Mouse (Mus musculus): ENCODE measurements around the gene Adprh.
"Not testable (repeated sequence)": the region's sequence is repeated elsewhere in the genome, so short reads cannot be mapped to it uniquely, and the experiment has no call there.

Gene Adprh

GRCm38 (mm10) chr16:38452442-38453202, at the start of gene Adprh:
Adprh (minus strand) TSS chr16:38452703.
- peak; percentile 92 for DNase-seq (ENCODE audit: low read depth, low spot score)

GRCm38 (mm10) chr16:38496604-38497140, 44.2 kb upstream of the Adprh start:
- DNase-seq (ENCODE audit: low read depth, low spot score) = no peak

DNA sequence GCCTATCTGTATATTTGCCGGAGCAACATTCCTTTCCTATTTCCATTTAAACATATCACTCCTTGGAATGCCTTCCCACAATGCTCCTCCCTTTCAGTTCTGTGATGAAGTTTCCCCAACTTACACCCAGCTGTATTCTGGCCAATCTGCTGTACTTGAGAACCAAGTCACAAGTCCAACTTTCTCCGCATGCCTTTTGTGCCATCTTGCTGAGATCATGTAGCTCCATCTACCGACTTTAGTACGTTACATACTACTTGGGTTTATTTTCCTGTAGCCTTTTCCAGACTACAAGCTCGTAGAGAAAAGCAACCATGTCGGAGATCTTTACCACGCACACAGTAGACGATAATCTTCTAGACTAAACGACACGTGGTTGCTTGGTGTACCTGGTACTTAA, 41.4 kb upstream of the Adprh start:
- peak; percentile 22 for DNase-seq (ENCODE audit: low read depth, low spot score)

- DNase-seq (ENCODE audit: low read depth, low spot score) = no peak
Measured at GRCm38 (mm10) chr16:38492551-38492950, 40.0 kb upstream of the Adprh start.

- no peak for DNase-seq (ENCODE audit: low read depth, low spot score)
Measured at GRCm38 (mm10) chr16:38483582-38484309, 31.2 kb upstream of the Adprh start.

- DNase-seq (ENCODE audit: low read depth, low spot score) = peak; percentile 18
Measured at GRCm38 (mm10) chr16:38482780-38483562, 30.5 kb upstream of the Adprh start.

GRCm38 (mm10) chr16:38481327-38481726, 28.8 kb upstream of the Adprh start:
- DNase-seq (ENCODE audit: low read depth, low spot score) = no peak

DNA sequence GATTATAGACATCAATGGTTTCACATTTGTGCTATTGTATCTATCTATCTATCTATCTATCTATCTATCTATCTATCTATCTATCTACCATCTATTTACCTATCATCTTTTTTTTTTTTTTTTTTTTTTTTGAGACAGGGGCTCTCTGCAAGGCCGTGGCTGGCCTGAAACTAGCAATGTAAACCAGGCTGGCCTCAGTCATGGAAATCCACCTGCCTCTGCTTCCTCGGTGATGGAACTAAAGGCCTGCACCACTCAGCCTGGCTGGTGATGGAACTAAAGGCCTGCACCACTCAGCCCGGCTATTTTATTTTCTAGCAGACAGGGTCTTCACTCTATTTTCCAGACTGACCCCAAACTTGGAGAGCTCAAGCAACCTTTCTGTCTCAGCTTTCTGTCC, 25.8 kb upstream of the Adprh start:
- no peak for DNase-seq (ENCODE audit: low read depth, low spot score)

DNA sequence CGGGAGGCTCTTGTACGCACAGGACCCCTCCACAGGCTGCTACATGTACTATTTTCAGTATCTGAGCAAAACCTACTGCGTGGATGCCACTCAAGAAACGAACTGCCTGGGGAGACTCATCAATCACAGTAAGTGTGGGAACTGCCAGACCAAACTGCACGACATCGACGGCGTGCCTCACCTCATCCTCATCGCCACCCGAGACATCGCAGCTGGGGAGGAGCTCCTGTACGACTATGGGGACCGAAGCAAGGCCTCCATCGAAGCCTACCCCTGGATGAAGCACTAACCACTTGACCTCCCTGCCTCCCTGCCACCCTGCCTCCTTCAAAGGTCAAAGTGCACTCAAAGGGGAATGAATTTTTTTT, 24.7 kb upstream of the Adprh start:
- DNase-seq (ENCODE audit: low read depth, low spot score) = not testable (repeated sequence)

- DNase-seq (ENCODE audit: low read depth, low spot score) = peak; percentile 15
Measured at GRCm38 (mm10) chr16:38476312-38477240, 24.1 kb upstream of the Adprh start.

DNA sequence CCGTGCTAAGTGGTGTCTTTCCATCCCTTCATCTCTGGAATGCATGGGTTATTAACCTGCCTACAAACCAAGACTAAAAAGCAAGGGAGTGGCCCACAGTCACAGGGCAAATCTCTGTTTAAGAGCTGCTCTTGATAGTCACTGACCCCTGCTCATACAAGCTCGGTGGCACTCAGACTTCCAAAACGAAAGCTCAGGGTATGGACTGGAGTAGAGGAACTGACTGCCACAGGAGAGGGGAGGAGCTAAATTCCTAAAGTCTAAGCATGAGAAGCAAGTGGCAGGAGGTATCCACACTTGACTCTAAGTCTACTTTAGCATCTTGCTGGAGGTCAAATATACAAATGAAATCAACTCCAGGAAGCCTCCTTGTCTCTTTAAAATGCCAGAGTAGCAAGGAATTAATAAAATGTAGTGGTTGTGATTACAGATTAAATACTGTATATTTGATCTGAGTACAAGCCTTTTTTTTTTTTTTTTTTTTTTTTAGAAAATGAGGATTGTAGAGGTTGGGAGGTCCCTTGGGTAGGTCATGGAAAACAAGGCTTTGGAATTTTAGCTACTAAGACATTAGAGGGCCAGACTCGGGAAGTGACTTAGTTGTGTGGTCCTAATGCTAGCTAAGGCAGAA, 23.3 kb upstream of the Adprh start:
- no peak for DNase-seq (ENCODE audit: low read depth, low spot score)

DNA sequence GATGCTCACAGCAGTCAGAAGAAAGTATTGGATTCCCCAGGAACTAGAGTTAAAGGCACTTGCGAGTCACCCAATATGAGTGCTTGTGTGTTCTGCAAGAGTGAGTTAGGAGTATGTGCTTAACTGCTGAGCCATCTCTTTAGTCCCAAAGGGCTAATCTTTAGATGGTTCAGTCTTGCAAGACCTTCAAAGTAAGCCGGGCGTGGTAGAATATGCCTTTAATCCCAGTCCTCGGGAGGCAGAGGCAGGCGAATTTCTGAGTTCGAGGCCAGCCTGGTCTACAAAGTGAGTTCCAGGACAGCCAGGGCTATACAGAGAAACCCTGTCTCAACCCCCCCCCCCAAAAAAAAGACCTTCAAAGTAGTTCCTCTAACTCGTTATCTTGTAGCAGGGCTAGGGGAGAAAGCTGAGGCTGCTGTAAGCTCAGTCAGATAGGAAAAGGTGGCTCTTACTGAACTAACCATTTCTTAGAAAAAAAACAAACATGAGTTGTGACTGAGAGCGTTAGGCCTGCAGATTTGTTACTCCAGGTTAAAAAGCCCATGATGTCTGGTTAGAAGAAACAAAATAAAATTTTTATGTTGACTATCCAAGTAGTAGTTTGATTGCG, 22.3 kb upstream of the Adprh start:
- no peak for DNase-seq (ENCODE audit: low read depth, low spot score)

DNA sequence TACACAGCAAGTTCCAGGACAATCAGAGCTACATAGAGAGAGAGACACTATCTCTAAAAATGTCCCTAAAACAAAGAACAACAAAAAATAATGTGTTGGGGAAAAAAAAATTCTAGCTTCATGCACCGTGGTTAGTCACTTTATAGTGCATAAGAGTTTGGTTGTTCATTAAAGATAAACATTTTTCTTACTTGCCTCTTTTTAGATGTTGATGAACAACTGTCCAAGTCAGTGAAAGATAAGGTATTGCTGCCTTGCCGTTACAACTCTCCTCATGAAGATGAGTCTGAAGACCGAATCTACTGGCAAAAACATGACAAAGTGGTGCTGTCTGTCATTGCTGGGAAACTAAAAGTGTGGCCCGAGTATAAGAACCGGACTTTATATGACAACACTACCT, 21.2 kb upstream of the Adprh start:
- DNase-seq (ENCODE audit: low read depth, low spot score) = no peak

- no peak for DNase-seq (ENCODE audit: low read depth, low spot score)
Measured at GRCm38 (mm10) chr16:38472507-38472873, 20.0 kb upstream of the Adprh start.

DNA sequence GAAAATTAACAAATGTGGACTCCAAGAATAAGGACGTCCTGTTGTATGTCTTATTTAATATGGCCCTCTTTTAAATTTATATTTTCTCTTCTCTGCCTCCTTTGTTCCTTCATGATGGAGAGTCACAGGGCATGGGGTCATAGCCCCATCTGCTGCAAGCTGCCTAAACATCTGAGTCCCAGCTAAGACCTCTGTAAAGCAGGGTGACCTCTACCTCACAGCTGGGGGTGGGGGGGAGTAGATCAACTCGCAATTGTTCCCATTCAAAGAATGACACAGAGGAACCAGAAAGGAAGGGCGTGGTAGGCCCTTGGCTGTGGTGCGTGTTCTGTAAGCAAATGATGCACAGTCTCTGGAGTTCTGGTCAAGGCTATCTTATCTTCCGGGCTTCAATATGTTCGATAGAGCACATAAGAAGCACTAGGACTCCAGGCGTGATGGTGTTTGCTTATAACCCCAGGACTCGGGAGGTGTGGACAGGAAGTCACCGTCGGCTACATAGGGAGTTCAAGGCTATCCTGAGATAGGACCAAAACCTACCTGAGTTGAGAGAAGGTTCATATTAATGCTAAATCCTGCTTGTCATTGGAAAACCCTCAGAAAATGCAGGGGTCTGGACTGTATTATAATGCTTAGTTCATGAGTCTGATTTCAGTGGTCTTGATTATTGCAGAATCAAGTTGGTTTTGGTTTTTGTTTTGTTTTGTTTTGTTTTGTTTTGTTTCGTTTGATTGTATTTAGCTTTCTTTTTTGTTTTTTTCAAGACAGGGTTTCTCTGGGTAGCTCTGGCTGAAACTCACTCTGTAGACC, 19.4 kb upstream of the Adprh start:
- no peak for DNase-seq (ENCODE audit: low read depth, low spot score)

- DNase-seq (ENCODE audit: low read depth, low spot score) = no peak
Measured at GRCm38 (mm10) chr16:38469437-38469836, 16.9 kb upstream of the Adprh start.

DNA sequence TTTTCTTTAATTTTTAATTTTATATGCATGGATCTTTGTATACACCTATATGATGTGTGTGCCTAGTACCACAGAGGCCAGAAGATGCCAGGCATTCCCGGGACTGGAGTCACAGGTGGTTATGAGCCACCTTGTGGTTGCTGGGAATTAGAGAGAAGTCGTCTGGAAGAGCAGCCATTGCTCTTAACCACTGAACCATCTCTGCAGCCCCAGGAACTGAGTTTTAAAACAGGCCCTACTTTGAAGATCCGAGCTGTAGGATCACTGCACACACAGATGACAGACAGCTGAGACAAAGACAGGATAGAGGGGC, 16.2 kb upstream of the Adprh start:
- no peak for DNase-seq (ENCODE audit: low read depth, low spot score)

DNA sequence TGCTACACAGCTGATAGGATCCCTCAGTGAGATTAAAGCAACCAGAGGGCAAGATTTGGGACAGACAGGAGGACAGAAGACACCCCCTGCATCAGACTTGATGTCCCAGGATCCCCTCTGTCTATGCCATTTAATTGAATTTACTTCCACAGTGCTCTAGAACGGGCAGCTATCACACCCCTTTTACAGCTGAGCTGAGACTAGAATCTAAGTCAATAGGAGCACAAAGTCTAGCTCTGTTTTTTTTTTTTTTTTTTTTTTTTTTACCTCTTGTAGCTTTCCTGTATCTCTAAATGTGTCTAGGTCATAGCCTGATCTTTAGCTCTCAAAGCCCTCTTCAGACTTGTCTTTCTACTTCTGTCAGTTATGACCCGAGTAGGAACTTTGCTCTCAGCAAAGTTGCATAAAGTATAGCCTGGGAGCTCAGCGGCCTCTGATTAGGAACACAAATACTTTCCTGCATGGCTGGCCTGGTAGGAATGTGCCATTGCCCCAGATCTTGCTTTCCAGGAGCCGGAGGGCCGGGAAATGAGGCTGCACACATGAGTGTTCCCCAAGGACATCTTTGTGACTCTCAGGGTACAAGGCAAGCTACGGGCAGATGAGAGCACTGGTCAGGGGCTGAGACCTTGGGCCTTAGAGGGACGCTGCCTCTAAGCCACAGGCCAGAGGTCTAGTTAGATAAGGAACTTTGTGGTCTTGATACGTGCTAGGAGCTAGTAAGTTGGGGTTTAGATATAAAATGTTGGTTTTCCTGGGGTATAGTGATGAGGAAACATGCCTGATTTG, 15.6 kb upstream of the Adprh start:
- DNase-seq (ENCODE audit: low read depth, low spot score) = no peak

Measured in skeletal muscle tissue, adult 2 months (tissue).